Mouse (Mus musculus) cerebellum, adult 9-10 months (tissue): ENCODE results near the gene Hist1h2ae.
"Not testable (repeated sequence)": the region's sequence is repeated elsewhere in the genome, so short reads cannot be mapped to it uniquely, and the experiment has no call there.

Experiments
- DNase-seq: peaks from one replicate; pipeline ENCODE4 v3.0.0; 2022

Hist1h2ae gene

DNA sequence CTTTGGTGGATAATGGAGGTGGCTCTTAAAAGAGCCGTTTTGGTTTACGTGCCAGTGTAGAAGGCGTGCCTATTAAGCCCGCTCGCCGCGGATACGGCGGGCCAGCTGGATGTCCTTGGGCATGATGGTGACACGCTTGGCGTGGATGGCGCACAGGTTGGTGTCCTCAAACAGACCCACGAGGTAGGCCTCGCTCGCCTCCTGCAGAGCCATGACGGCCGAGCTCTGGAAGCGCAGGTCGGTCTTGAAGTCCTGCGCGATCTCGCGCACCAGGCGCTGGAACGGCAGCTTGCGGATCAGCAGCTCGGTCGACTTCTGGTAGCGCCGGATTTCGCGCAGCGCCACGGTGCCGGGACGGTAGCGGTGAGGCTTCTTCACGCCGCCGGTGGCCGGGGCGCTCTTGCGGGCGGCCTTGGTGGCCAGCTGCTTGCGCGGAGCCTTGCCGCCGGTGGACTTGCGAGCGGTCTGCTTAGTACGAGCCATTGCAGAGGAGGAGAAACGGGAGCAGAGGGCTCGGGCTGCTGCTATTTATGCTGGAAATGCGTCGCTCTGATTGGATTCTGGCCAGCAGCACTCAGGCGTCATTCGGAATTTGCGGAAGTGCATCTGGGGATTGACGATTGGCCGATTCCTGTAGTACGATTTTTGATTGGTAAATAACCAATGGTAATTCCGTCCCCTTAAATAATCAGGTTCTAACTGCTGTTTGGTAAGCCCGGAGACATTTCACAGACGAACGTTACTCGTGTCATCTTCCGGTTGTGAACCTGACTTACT is 8.9 kb downstream of the Hist1h2ae start, which contains the start of gene Hist1h3e:
Hist1h3e (minus strand) TSS at position 487 of the 777 bp plus-strand sequence.
- peak; percentile 96 for DNase-seq

DNA sequence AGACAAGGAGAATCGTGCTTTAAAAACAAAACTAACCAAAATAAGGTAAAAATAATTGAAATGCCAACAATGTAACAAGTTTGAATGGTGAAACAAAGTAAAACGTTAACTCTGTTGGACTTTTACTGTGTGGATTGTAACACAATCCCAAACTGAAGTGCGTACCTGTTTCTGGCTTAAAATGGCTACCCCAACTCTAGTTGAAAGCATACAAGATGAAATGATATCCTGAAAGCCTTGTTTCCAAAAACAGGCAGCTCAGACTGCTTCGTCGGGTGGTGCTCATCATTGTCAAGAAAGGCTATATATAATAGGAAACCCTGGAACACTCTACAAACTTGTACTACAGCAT is 9.5 kb downstream of the Hist1h2ae start:
- not testable (repeated sequence) for DNase-seq

DNA sequence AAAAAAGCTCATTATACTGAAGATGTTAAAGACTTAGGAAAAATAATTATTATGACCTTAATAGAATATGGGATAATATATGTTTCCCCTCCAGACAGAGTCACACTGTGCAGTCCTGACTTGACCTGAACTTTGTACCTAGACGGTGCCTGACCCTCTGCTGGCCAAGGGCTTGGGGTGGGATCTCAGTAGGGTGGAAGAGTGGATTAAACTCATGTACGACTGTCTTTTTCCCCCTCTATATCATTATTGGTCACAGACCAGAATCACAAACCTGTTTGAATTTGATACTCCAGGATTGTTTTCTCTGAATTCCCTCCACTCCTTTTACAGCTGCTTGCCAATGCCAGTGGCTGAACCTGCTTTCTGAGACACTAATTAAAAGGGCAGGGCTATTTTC is 10.3 kb downstream of the Hist1h2ae start:
- DNase-seq, result not testable (repeated sequence)

DNA sequence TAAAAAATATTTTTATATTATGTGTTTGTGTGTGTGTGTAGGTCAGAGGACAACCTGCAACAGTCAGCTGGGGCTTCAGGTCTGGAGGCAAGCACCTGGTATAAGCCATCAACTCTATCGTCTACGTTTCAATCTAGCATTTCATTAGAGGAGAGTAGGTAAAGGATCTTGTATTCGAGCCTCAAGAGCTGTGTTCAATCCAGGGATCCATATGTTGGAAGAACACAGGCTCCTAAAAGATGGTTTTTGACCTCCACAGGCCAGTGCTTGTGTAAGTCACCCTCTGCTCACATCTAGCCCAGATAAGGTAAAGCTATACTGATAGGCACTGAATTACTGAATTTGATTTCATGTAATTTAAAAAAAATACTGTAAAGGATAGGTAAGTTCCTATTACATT is 14.1 kb downstream of the Hist1h2ae start:
- DNase-seq, result peak; percentile 29

DNA sequence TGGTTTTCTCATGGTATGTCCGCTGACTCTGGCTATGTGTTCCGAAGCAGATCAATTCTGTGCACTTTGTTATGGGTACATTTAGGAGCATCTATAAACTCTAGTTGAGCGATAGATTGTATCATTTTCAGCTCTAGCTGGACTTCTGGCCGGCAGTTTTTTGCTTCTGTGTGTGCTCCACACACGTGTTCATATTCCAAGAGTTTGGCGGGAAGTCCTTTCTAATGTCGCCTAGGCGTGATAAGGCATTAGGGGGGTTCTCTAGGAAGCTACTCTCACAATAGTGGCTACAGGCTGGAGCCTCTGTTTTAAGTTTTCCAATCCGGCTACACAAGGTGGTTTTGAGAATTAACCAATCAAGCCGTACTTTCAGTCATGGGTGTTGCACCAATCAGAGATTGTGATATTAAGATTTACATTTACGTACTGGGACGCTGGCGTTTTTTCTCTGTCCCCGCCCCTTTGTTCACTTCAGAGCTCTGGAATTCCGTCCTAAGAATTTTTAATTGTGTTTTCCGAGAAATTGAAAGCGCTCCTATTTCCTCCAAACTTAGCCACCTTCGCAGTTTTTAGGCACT is 15.1 kb downstream of the Hist1h2ae start:
- DNase-seq, result peak; percentile 94

DNA sequence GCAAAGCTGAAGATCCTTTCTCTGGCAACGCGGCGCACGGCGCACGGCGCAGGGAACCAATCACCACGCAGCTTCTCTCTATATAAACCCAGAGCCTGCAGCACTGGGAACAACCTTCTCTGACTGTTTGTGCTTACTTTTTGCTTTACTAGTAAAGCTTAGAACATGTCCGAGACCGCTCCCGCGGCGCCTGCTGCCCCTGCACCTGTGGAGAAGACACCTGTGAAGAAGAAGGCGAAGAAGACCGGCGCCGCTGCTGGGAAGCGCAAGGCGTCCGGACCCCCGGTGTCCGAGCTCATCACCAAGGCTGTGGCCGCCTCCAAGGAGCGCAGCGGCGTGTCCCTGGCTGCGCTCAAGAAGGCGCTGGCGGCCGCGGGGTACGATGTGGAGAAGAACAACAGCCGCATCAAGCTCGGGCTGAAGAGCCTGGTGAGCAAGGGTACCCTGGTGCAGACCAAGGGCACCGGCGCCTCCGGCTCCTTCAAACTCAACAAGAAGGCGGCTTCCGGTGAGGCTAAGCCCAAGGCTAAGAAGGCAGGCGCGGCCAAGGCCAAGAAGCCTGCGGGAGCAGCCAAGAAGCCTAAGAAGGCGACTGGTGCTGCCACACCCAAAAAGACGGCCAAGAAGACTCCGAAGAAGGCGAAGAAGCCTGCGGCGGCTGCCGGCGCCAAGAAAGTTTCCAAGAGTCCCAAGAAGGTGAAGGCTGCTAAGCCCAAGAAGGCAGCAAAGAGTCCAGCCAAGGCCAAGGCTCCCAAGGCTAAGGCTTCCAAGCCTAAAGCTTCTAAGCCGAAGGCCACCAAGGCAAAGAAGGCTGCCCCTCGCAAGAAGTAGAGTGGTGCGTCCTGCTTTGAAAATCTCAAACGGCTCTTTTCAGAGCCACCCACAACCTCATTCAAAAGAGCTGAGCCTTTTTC is 15.8 kb downstream of the Hist1h2ae start:
- peak; percentile 81 for DNase-seq

DNA sequence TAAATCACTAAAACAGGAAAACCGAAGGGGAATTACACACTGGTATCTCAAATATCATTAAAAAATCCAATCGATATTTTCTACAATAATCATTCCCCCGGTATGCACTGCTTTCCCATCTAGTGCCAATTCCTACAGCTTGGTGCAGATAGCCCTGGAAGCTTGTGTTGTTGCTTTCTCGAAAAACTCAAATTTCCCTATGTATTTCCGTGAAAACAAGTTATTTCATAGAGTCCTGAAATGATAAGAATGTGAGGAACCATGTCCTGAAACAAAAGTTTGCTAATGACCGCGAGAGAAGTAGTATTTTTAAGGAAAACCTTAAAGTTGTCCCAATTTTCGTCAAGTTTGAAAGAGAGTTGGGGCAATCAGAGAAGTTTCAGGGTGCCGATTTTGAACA is 16.6 kb downstream of the Hist1h2ae start:
- no peak for DNase-seq

DNA sequence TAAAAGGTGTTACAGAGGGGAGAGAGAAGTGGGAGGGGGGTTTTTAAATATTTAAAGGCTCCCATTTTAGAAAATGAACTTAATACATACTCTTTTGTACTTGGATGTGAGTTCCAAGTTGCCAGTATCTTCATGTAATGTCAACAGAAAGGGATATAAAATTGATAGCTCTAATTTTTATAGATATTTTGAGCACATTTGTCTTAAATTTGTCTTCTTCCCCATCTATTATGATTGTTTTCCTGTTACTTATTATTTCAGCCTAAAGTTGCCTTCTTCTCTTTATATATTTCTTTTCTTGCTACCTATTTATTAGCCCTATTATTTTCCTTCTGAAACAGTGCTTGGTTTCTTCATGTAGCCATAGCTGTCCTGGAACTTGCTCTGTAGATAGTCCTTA is 18.1 kb downstream of the Hist1h2ae start, which contains the start of gene Hist1h1d:
Hist1h1d (plus strand) TSS at position 301 of the 400 bp plus-strand sequence.
- DNase-seq, result no peak

DNA sequence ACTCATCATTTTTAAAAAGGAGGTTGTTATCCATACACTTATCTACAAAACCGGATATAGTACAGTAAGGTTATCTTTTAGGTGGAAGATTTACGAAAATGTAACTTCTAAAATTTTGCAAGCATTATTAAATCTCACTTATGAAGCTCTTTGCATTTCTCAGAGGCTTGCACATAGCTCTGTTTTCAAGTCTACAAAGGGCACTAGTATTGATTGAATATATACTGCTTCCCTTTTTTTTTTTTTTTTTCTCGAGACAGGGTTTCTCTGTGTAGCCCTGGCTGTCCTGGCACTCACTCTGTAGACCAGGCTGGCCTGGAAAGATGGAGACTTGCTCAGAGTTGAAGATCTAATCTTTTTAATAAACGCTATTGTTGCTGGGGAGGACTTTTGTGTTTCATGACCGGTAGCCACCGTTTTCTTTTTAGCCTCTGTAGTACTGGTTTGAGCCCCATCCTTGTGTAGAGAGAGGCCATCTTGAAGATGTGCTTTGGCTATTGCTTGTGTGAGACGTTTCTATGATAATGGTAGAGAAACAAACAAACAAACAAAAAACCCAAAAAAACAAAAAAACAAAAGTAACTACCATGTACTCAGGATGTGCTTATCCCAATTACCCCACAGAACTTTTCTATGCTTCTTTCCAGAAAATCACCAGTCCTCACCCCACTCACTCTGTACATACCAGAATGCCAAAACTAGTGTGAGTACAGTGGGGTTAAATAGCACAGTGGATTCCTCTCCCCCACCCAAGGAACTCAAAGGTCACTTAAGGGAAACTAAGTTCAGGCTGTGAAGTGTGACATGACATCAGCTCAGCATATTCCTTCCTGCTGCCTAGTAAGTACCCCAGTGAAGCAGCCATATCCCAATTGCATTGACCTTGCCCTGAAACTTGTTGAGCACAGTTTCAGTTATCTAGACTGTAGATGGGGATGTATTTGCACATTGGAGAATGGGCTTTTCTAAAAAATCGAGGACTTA is 18.8 kb downstream of the Hist1h2ae start:
- peak; percentile 30 for DNase-seq

DNA sequence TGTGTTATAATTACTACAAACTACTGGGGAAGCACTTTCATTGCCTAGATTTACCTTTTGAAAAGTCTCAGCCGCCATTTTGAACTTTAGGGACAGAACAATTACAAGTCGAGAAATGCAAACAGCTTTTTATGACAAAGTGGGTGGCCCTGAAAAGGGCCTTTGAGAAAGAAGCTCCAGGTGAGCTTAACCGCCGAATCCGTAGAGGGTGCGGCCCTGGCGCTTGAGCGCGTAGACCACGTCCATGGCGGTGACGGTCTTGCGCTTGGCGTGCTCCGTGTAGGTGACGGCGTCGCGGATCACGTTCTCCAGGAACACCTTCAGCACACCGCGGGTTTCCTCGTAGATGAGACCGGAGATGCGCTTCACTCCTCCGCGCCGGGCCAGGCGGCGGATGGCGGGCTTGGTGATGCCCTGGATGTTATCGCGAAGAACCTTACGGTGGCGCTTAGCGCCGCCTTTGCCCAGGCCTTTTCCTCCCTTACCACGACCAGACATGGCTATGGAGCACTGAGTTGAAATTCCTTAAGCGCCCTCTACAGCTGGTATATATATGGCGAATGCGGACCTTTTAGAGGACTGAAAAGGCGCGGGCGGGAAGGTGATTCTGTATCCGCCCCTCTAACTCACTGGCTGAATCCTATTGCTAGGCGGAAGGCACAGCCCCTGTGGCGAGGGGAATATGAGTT is 19.7 kb downstream of the Hist1h2ae start, which contains the start of gene Hist1h4f:
Hist1h4f (minus strand) TSS at position 503 of the 689 bp plus-strand sequence.
- DNase-seq, result peak; percentile 95

DNA sequence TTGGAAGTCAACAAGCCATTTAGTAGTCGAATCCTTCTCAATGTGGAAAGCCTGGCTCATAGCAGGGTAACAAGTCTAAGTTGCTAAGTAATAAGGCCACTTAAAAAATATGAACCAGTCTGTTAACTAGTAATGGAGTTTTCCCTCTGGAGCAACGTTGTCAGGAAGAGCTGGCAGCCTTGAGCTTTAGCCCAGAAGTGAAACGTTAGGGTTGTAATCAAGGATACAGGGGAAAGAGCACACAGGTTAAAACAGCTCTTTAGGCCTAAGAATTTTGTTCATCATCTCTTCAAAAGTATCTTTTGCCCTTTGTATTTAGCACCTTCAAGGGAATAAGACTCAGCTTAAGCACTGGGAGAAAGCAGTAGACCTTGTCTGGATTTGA is 20.3 kb downstream of the Hist1h2ae start:
- no peak for DNase-seq

DNA sequence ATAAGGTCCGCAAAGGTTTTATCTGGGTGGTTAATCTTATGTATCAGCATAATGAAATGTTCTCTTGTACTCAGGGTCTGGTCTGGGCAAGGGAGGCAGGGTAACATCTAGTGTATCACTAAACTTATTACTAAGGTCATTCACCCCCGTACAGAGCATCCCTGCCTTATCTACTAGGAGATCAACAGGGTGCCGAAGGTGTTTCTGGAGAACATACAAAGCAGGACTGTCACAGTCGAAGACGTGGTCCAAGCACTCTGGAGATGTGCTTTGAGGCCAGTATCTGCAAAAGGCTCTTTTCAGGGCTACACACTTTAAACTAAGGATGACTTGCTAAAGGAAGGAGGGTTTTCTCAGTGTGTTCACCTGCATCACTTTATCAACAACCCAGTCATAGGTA is 24.3 kb downstream of the Hist1h2ae start:
- no peak for DNase-seq

DNA sequence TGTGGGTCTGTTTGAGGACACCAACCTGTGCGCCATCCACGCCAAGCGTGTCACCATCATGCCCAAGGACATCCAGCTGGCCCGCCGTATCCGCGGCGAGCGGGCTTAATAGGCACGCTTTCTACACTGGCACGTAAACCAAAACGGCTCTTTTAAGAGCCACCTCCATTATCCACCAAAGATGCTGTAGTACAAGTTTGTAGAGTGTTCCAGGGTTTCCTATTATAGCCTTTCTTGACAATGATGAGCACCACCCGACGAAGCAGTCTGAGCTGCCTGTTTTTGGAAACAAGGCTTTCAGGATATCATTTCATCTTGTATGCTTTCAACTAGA is 26.3 kb downstream of the Hist1h2ae start:
- not testable (repeated sequence) for DNase-seq

DNA sequence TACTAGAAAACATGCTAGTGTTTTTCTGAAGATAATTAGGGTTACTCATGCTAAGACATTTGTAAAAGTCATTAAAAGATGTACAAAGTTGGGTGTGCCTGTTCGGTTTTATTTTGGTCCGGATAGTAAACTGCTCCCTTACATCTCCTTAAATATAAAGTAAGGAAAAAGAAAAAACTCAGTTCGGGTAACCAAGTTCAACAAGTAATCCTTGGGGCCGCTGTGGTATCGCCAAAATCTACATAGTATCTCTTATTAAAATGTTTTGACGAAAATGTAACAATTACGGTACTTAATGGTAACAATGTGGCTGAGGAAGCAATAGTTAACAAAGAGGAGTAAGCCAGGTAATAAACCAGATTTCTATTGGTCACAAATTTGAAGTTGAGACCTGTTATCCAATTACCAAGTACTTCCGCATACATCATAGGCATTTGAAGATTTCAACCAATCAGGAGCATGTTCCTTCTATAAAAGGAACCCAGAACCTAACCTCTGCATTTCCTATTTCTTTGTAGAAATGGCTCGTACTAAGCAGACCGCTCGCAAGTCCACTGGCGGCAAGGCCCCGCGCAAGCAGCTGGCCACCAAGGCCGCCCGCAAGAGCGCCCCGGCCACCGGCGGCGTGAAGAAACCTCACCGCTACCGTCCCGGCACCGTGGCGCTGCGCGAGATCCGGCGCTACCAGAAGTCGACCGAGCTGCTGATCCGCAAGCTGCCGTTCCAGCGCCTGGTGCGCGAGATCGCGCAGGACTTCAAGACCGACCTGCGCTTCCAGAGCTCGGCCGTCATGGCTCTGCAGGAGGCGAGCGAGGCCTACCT is 26.8 kb downstream of the Hist1h2ae start, which contains the start of gene Hist1h3f:
Hist1h3f (plus strand) TSS at position 88 of the 822 bp plus-strand sequence.
- peak; percentile 97 for DNase-seq

DNA sequence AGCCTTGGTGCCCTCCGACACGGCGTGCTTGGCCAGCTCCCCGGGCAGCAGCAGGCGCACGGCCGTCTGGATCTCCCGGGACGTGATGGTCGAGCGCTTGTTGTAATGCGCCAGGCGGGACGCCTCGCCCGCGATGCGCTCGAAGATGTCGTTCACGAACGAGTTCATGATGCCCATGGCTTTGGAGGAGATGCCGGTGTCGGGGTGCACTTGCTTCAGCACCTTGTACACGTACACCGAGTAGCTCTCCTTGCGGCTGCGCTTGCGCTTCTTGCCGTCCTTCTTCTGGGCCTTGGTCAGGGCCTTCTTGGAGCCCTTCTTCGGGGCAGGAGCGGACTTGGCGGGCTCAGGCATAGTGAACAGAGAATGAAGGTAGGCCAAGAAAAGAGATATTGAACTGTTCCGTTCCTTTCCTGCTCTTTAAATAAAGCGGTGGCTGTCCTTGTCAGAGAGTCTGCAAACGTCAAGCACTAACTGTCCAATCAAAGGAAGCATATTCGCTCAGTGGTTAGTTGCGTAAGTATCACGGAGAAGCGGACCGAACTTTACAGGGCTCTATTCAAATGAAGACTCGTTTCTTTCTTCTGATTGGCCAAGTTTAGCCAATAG is 27.9 kb downstream of the Hist1h2ae start, which contains the start of gene Hist1h2bh:
Hist1h2bh (minus strand) TSS at position 394 of the 609 bp plus-strand sequence.
- peak; percentile 77 for DNase-seq

DNA sequence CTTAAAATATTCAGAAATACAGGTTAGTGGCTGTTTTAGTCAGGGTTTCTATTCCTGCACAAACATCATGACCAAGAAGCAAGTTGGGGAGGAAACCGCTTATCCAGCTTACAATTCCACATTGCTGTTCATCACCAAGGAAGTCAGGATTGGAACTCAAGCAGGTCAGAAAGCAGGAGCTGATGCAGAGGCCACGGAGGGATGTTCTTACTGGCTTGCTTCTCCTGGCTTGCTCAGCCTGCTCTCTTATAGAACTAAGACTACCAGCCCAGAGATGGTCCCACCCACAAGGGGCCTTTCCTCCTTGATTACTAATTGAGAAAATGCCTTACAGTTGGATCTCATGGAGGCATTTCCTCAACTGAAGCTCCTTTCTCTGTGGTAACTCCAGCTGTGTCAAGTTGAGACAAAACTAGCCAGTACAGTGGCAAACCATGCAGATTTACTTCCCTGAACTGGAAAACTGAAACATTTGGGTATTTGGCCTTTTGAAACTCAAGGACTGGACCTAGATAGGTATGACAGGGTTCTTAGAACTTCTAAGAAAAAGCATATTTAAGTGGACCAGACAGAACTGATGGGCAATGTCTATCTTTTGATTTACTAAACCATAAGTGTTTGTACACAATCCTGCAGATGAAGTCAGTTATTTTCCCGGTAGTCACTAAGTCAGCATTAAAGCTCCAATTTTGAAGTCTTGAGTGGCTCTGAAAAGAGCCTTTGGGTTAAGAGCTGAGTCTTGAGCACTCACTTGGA is 28.6 kb downstream of the Hist1h2ae start:
- DNase-seq, result not testable (repeated sequence)

DNA sequence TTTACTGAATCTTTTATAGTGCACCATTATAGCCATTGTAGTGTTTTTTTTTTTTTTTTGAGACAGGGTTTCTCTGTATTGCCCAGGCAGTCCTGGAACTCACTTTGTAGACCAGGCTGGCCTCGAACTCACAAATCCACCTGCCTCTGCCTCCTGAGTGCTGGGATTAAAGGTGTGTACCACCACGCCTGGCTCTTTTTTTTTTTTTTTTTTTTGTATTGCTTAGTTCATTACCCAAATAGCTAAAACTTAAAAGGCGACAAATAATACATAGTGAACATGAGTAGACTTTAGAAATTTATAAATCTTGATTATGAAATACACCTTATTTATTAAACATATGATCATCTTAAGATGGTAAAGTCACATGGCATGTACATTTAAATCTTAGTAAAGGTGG is 29.5 kb downstream of the Hist1h2ae start:
- DNase-seq, result no peak

DNA sequence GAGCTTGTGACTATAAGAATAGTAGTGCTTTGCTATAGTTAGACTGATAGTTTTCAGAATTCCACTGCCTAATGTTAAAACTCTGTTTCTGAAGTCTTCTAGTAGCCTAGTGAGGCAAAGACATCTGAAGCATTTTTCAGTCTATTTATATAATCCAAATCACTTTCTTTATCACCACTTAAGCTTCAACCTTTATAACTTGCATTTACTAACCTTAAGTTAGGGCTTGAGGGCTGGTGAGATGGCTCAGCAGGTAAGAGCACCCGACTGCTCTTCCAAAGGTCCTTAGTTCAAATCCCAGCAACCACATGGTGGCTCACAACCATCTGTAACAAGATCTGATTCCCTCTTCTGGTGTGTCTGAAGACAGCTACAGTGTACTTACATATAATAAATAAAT is 31.2 kb downstream of the Hist1h2ae start:
- DNase-seq, result not testable (repeated sequence)

DNA sequence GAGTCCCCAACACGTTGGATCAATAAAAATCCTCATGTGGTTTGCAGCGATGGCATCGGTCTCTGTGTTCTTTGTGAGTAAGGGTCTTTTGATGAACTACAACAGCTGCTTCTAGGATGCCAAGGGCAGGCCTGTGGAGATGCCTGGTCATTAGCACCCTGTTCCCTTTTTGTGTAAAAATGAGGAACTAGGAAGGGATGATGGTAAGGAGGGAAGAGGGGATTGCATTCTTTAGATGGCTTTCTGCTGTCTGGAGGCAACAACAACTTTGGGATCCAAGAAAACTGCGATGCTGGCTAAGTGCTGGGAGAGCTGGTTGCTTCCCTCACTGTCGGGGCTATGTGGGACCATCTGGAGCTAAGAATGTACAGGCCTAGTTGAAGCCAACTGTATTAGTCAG is 32.8 kb downstream of the Hist1h2ae start:
- DNase-seq, result no peak
